Comparison of ENCODE assay signal across 18 mouse cellular contexts in genomic region chr1:97576576-97576975, GRCm38 (mm10).
DNase-seq lines count a peak whose midpoint lies in the region; ATAC-seq and TF ChIP-seq lines count a peak whose summit lies in the region.
"Had no signal": no experiment of that assay in that cellular context is flagged by ENCODE, and none has a peak within 500 bp of the region (broad histone marks: within the 10 kb centered on the region; RNA-seq: fewer than 3 reads in every experiment).

No protein-coding gene starts in this region.

- no peak for TF ChIP-seq POLR2A in MEL (IDR thresholded peaks at IDR 0.05; ENCODE audit: control insufficient read depth in 1 of 2, insufficient read depth in 1 of 2, low read depth in 1 of 2, low read length in 2 of 2, poor library complexity in 1 of 2)
- TF ChIP-seq POLR2A in lung, adult 2 months (IDR thresholded peaks at IDR 0.05; ENCODE audit: borderline replicate concordance, extremely low read depth, low read depth, low read length): no peak

- TF ChIP-seq EP300 in MEL (IDR thresholded peaks at IDR 0.05; ENCODE audit: low read depth in 1 of 2, low read length in 2 of 2): no peak
- TF ChIP-seq EP300 in lung, postnatal 0 days (IDR thresholded peaks at IDR 0.05): no peak

- 72% methylated on average over 3 of the region's 3 CpGs for WGBS in intestine, postnatal 0 days
- 79% methylated on average over 3 of the region's 3 CpGs for WGBS in intestine, embryonic 15.5 days
- WGBS in lung, adult 2 months: 87% methylated on average over 3 of the region's 3 CpGs
- WGBS in lung, postnatal 0 days: 85% methylated on average over 3 of the region's 3 CpGs

- H3K9ac ChIP-seq in intestine, postnatal 0 days (ENCODE audit: low read depth, low read length): no peak overlapping the region
- no peak overlapping the region for H3K9ac ChIP-seq in intestine, embryonic 15.5 days
- no peak overlapping the region for H3K9ac ChIP-seq in MEL (ENCODE audit: control insufficient read depth, low read depth, low read length, poor library complexity, severe bottlenecking)
- no peak overlapping the region for H3K9ac ChIP-seq in lung, postnatal 0 days (replicated peaks; ENCODE audit: low read depth)
- H3K9ac ChIP-seq: forebrain, embryonic 13.5 days; hindbrain, embryonic 12.5 days had no signal

- H3K9me3 ChIP-seq in intestine, postnatal 0 days (ENCODE audit: control insufficient read depth): no peaks in the 10 kb centered on the region
- H3K9me3 ChIP-seq in intestine, embryonic 15.5 days: no peaks in the 10 kb centered on the region
- H3K9me3 ChIP-seq in MEL (replicated peaks; ENCODE audit: insufficient read depth, low read length): no peaks in the 10 kb centered on the region
- no peaks in the 10 kb centered on the region for H3K9me3 ChIP-seq in lung, postnatal 0 days (ENCODE audit: low read length)
- H3K9me3 ChIP-seq: embryonic facial prominence, embryonic 10.5 days; forebrain, embryonic 13.5 days; hindbrain, embryonic 12.5 days had no signal

- no peak for TF ChIP-seq RAD21 in MEL (IDR thresholded peaks at IDR 0.05; ENCODE audit: low read depth, low read length)

- H3K79me2 ChIP-seq in MEL (ENCODE audit: control insufficient read depth, insufficient read depth, low read length, poor library complexity): no peaks in the 10 kb centered on the region

- DNase-seq in MEL (ENCODE audit: low read depth, low spot score): peak; percentile 40
- peak; percentile 32 for DNase-seq in naive thymus-derived CD4-positive, alpha-beta T cell, adult 2 months (ENCODE audit: low read depth)
- DNase-seq in lung, adult 2 months: no peak
- no peak for DNase-seq in lung, postnatal 0 days (ENCODE audit: low spot score)
- no peak for DNase-seq in lung, adult 18-20 months
- DNase-seq: adrenal gland, postnatal 10 days; cerebellum, adult 11-12 months; cerebellum, adult 9-11 months; gastrocnemius, postnatal 36 days; heart, adult 11 months; heart, postnatal 10 days; heart, postnatal 4 days; kidney, adult 11 months had no signal

- no peaks in the 10 kb centered on the region; the same call in 1 of the 2 replicates for H3K4me1 ChIP-seq in intestine, postnatal 0 days (replicated peaks; ENCODE audit: control insufficient read depth, insufficient read depth, low read length)
- no peaks in the 10 kb centered on the region for H3K4me1 ChIP-seq in intestine, embryonic 15.5 days (replicated peaks)
- peaks cover 2 to 6% of the 10 kb centered on the region in 2 experiments; a peak in 3 of 4 replicates for H3K4me1 ChIP-seq in MEL (ENCODE audit: control insufficient read depth in 1 of 2, insufficient read depth in 2 of 2, low read length in 2 of 2)
- no peaks in the 10 kb centered on the region; the same call in 1 of the 2 replicates for H3K4me1 ChIP-seq in lung, adult 2 months (ENCODE audit: control insufficient read depth, insufficient read depth, low read length)
- no peaks in the 10 kb centered on the region for H3K4me1 ChIP-seq in lung, postnatal 0 days (ENCODE audit: insufficient read depth, low read depth, low read length)
- H3K4me1 ChIP-seq: embryonic facial prominence, embryonic 10.5 days; forebrain, embryonic 13.5 days; hindbrain, embryonic 12.5 days had no signal

- peak; percentile 40; the same call in 1 of the 2 replicates for TF ChIP-seq CTCF in intestine, postnatal 0 days (IDR thresholded peaks at IDR 0.05; ENCODE audit: low read depth)
- TF ChIP-seq CTCF in MEL (IDR thresholded peaks at IDR 0.05 in 2 of 3, conservative IDR thresholded peaks at IDR 0.05 in 1 of 3; ENCODE audit: control insufficient read depth in 1 of 3, insufficient read depth in 1 of 3, low read depth in 2 of 3, low read length in 3 of 3, poor library complexity in 1 of 3, severe bottlenecking in 1 of 3): peak in 2 of 3 experiments; percentile 12 to 28; a peak in 2 of 6 replicates
- TF ChIP-seq CTCF in lung, adult 2 months (IDR thresholded peaks at IDR 0.05; ENCODE audit: insufficient read depth, low read length): no peak
- no peak for TF ChIP-seq CTCF in lung, postnatal 0 days (IDR thresholded peaks at IDR 0.05)

- no peak overlapping the region; the same call in 1 of the 2 replicates for H3K27ac ChIP-seq in intestine, postnatal 0 days (ENCODE audit: low read depth, low read length)
- no peak overlapping the region for H3K27ac ChIP-seq in intestine, embryonic 15.5 days
- H3K27ac ChIP-seq in MEL (ENCODE audit: control insufficient read depth, low read depth, low read length): no peak overlapping the region
- H3K27ac ChIP-seq in lung, postnatal 0 days (ENCODE audit: low read length): no peak overlapping the region
- H3K27ac ChIP-seq: embryonic facial prominence, embryonic 10.5 days; forebrain, embryonic 13.5 days; hindbrain, embryonic 12.5 days had no signal

- no peaks in the 10 kb centered on the region for H3K36me3 ChIP-seq in intestine, postnatal 0 days (ENCODE audit: control insufficient read depth, insufficient read depth)
- H3K36me3 ChIP-seq in intestine, embryonic 15.5 days: no peaks in the 10 kb centered on the region
- peaks cover 0 to 6% of the 10 kb centered on the region in 2 experiments; a peak in 2 of 4 replicates for H3K36me3 ChIP-seq in MEL (ENCODE audit: control insufficient read depth in 1 of 2, insufficient read depth in 2 of 2, low read length in 2 of 2)
- H3K36me3 ChIP-seq in lung, postnatal 0 days (ENCODE audit: insufficient read depth, low read length): no peaks in the 10 kb centered on the region
- H3K36me3 ChIP-seq: embryonic facial prominence, embryonic 10.5 days; hindbrain, embryonic 12.5 days had no signal

- ATAC-seq in intestine, postnatal 0 days: peak; percentile 39
- no peak for ATAC-seq in intestine, embryonic 15.5 days
- no peak for ATAC-seq in lung, postnatal 0 days
- ATAC-seq: forebrain, embryonic 13.5 days had no signal

- no peak overlapping the region for H3K4me3 ChIP-seq in intestine, postnatal 0 days (ENCODE audit: low read depth, low read length)
- no peak overlapping the region for H3K4me3 ChIP-seq in intestine, embryonic 15.5 days (replicated peaks)
- no peak overlapping the region for H3K4me3 ChIP-seq in MEL (ENCODE audit: control insufficient read depth in 1 of 2, insufficient read depth in 1 of 2, low read depth in 2 of 2, low read length in 2 of 2)
- no peak overlapping the region for H3K4me3 ChIP-seq in lung, adult 2 months (replicated peaks; ENCODE audit: extremely low read depth, low read depth, low read length)
- no peak overlapping the region for H3K4me3 ChIP-seq in lung, postnatal 0 days (ENCODE audit: low read depth, low read length)
- H3K4me3 ChIP-seq: embryonic facial prominence, embryonic 10.5 days; forebrain, embryonic 13.5 days; hindbrain, embryonic 12.5 days had no signal

- H3K4me2 ChIP-seq in intestine, postnatal 0 days (replicated peaks; ENCODE audit: low read depth): no peak overlapping the region
- no peak overlapping the region for H3K4me2 ChIP-seq in intestine, embryonic 15.5 days (replicated peaks)
- H3K4me2 ChIP-seq in lung, postnatal 0 days (replicated peaks; ENCODE audit: low read depth, low read length): no peak overlapping the region
- H3K4me2 ChIP-seq: forebrain, embryonic 13.5 days; hindbrain, embryonic 12.5 days had no signal

- no peaks in the 10 kb centered on the region for H3K27me3 ChIP-seq in intestine, postnatal 0 days (replicated peaks; ENCODE audit: control insufficient read depth, insufficient read depth, low read length)
- H3K27me3 ChIP-seq in intestine, embryonic 15.5 days (replicated peaks): no peaks in the 10 kb centered on the region
- H3K27me3 ChIP-seq in MEL (ENCODE audit: control insufficient read depth in 1 of 2, insufficient read depth in 2 of 2, low read length in 2 of 2): no peaks in the 10 kb centered on the region
- H3K27me3 ChIP-seq in lung, postnatal 0 days (replicated peaks; ENCODE audit: insufficient read depth, low read length): no peaks in the 10 kb centered on the region
- H3K27me3 ChIP-seq: forebrain, embryonic 13.5 days; hindbrain, embryonic 12.5 days had no signal

TF ChIP-seq in MEL, 35 proteins besides CTCF, POLR2A, EP300 and RAD21:
- TF ChIP-seq ELF1 (IDR thresholded peaks at IDR 0.05; ENCODE audit: low read depth, low read length) (no peak), GABPA (IDR thresholded peaks at IDR 0.05; ENCODE audit: low read depth, low read length) (no peak), POLR2AphosphoS2 (IDR thresholded peaks at IDR 0.05; ENCODE audit: low read length) (no peak), MEF2A (IDR thresholded peaks at IDR 0.05; ENCODE audit: extremely low read depth, insufficient replicate concordance, low read depth, low read length, poor library complexity, severe bottlenecking) (no peak)

Comparison
In these comparisons a context has a peak if more than half of its experiments do, and no peak if none do; other contexts are left out.
1. CTCF ChIP-seq: peak in intestine, postnatal 0 days (single experiment) and MEL (2 of 3); none in lung, adult 2 months (single experiment) and lung, postnatal 0 days (single experiment).
2. DNase-seq: peak in MEL (single experiment) and naive thymus-derived CD4-positive, alpha-beta T cell, adult 2 months (single experiment); none in lung, adult 2 months (single experiment), lung, postnatal 0 days (single experiment) and lung, adult 18-20 months (0 of 2).